Mouse (Mus musculus): ENCODE results near the gene Gk5.
A peak's percentile ranks its signal among the peaks of the same experiment; 100 is the strongest.
"Not testable (repeated sequence)": the region's sequence is repeated elsewhere in the genome, so short reads cannot be mapped to it uniquely, and the experiment has no call there.

Gk5 gene

GRCm38 (mm10) chr9:96118861-96119772 lies at the start of gene Gk5:
Gk5 (plus strand) TSS chr9:96119362.
- peak; percentile 82 for ATAC-seq (ENCODE audit: insufficient number of reproducible peaks, low FRiP score, low TSS enrichment)

- ATAC-seq (ENCODE audit: insufficient number of reproducible peaks, low FRiP score, low TSS enrichment), result no peak
Observed at GRCm38 (mm10) chr9:96078752-96079315, 40.3 kb upstream of the Gk5 start.

GRCm38 (mm10) chr9:96085293-96085692 lies 33.9 kb upstream of the Gk5 start:
- ATAC-seq (ENCODE audit: insufficient number of reproducible peaks, low FRiP score, low TSS enrichment), result no peak

GRCm38 (mm10) chr9:96087671-96088070 lies 31.5 kb upstream of the Gk5 start:
- no peak for ATAC-seq (ENCODE audit: insufficient number of reproducible peaks, low FRiP score, low TSS enrichment)

- not testable (repeated sequence) for ATAC-seq (ENCODE audit: insufficient number of reproducible peaks, low FRiP score, low TSS enrichment)
Observed at GRCm38 (mm10) chr9:96088456-96088855, 30.7 kb upstream of the Gk5 start.

GRCm38 (mm10) chr9:96092637-96093036 lies 26.5 kb upstream of the Gk5 start:
- ATAC-seq (ENCODE audit: insufficient number of reproducible peaks, low FRiP score, low TSS enrichment), result not testable (repeated sequence)

GRCm38 (mm10) chr9:96093221-96093620 lies 25.9 kb upstream of the Gk5 start:
- no peak for ATAC-seq (ENCODE audit: insufficient number of reproducible peaks, low FRiP score, low TSS enrichment)

GRCm38 (mm10) chr9:96094341-96094740 lies 24.8 kb upstream of the Gk5 start:
- no peak for ATAC-seq (ENCODE audit: insufficient number of reproducible peaks, low FRiP score, low TSS enrichment)

GRCm38 (mm10) chr9:96095192-96095591 lies 24.0 kb upstream of the Gk5 start:
- no peak for ATAC-seq (ENCODE audit: insufficient number of reproducible peaks, low FRiP score, low TSS enrichment)

- ATAC-seq (ENCODE audit: insufficient number of reproducible peaks, low FRiP score, low TSS enrichment), result no peak
Observed at GRCm38 (mm10) chr9:96102846-96103245, 16.3 kb upstream of the Gk5 start.

- ATAC-seq (ENCODE audit: insufficient number of reproducible peaks, low FRiP score, low TSS enrichment), result no peak
Observed at GRCm38 (mm10) chr9:96112879-96113361, 6.2 kb upstream of the Gk5 start.

GRCm38 (mm10) chr9:96116801-96117200 lies 2.4 kb upstream of the Gk5 start:
- ATAC-seq (ENCODE audit: insufficient number of reproducible peaks, low FRiP score, low TSS enrichment), result no peak

GRCm38 (mm10) chr9:96118216-96118615 lies 946 bp upstream of the Gk5 start:
- ATAC-seq (ENCODE audit: insufficient number of reproducible peaks, low FRiP score, low TSS enrichment), result no peak

- ATAC-seq (ENCODE audit: insufficient number of reproducible peaks, low FRiP score, low TSS enrichment), result no peak
Observed at GRCm38 (mm10) chr9:96127972-96128371, 8.8 kb downstream of the Gk5 start.

- ATAC-seq (ENCODE audit: insufficient number of reproducible peaks, low FRiP score, low TSS enrichment), result no peak
Observed at GRCm38 (mm10) chr9:96132956-96133603, 13.9 kb downstream of the Gk5 start.

- ATAC-seq (ENCODE audit: insufficient number of reproducible peaks, low FRiP score, low TSS enrichment), result no peak
Observed at GRCm38 (mm10) chr9:96134470-96134869, 15.3 kb downstream of the Gk5 start.

- ATAC-seq (ENCODE audit: insufficient number of reproducible peaks, low FRiP score, low TSS enrichment), result no peak
Observed at GRCm38 (mm10) chr9:96134916-96135315, 15.8 kb downstream of the Gk5 start.

- no peak for ATAC-seq (ENCODE audit: insufficient number of reproducible peaks, low FRiP score, low TSS enrichment)
Observed at GRCm38 (mm10) chr9:96135461-96135860, 16.3 kb downstream of the Gk5 start.

- no peak for ATAC-seq (ENCODE audit: insufficient number of reproducible peaks, low FRiP score, low TSS enrichment)
Observed at GRCm38 (mm10) chr9:96138958-96139357, 19.8 kb downstream of the Gk5 start.

GRCm38 (mm10) chr9:96139876-96140275 lies 20.7 kb downstream of the Gk5 start:
- ATAC-seq (ENCODE audit: insufficient number of reproducible peaks, low FRiP score, low TSS enrichment), result no peak

- no peak for ATAC-seq (ENCODE audit: insufficient number of reproducible peaks, low FRiP score, low TSS enrichment)
Observed at GRCm38 (mm10) chr9:96140931-96141330, 21.8 kb downstream of the Gk5 start.

Measured in cerebellum, adult (tissue).